Mouse (Mus musculus) embryonic facial prominence, embryonic 10.5 days (tissue): Measurements from ENCODE around the gene Cpeb1. TPM values are rescaled to one million over a fixed set of nuclear protein-coding genes. Genes with fewer than 3 reads are reported as not detected.

ENCODE experiments used
- DNase-seq: peaks from one replicate; pipeline ENCODE4 v3.0.0-alpha.2; 2017; ENCODE audit warnings: low spot score
- H3K27ac ChIP-seq: fragments of 300-500 bp; sonication (generic); replicated peaks from 2 replicates; pipeline ENCODE4 v1.5.1; 2016; ENCODE audit warnings: mild to moderate bottlenecking
- H3K27me3 ChIP-seq: fragments of 300-500 bp; sonication (generic); replicated peaks from 2 replicates; pipeline ENCODE4 v1.6.1; 2016; ENCODE audit warnings: low read depth, mild to moderate bottlenecking; ENCODE audit not compliant: poor library complexity, severe bottlenecking
- H3K36me3 ChIP-seq: fragments of 300-500 bp; sonication (generic); replicated peaks from 2 replicates; pipeline ENCODE4 v1.6.1; 2016; ENCODE audit warnings: mild to moderate bottlenecking, moderate library complexity
- H3K4me1 ChIP-seq: fragments of 300-500 bp; sonication (generic); 2 replicates; pipeline ENCODE4 v1.6.1; 2016
- H3K4me3 ChIP-seq: fragments of 300-500 bp; sonication (generic); 2 replicates; pipeline ENCODE4 v1.5.1; 2016; ENCODE audit warnings: mild to moderate bottlenecking, moderate library complexity
- H3K9me3 ChIP-seq: fragments of 300-500 bp; sonication (generic); 2 replicates; pipeline ENCODE4 v1.6.1; 2016; ENCODE audit warnings: mild to moderate bottlenecking
- WGBS: fragments of 180-500 bp; shearing (Covaris S2); methylation state at CpG from one replicate; pipeline ENCODE4 v1.1.7; 2016; 5-methylcytosine and 5-hydroxymethylcytosine counted together
- polyA plus RNA-seq: library from polyadenylated mRNA; unstranded; fragments of >200 nt; fragmentation: Nextera tagmentation; extraction: Ambion mirVana; gene quantifications from 2 replicates; pipeline ENCODE4 v1.2.1, GENCODE M21; 2016

The Cpeb1 gene
- polyA plus RNA-seq, 1 experiment from 2014 or later, result 1.2 TPM

- WGBS, result 92% methylated on average over 6 of the region's 6 CpGs
- peaks cover 14% of the 10 kb centered on the region for H3K4me1 ChIP-seq
- no peaks in the 10 kb centered on the region for H3K36me3 ChIP-seq
- no peaks in the 10 kb centered on the region for H3K27me3 ChIP-seq
- no peak for DNase-seq
- H3K9me3 ChIP-seq, result no peaks in the 10 kb centered on the region
- H3K4me3 ChIP-seq, result no peak overlapping the region
- no peak overlapping the region for H3K27ac ChIP-seq
These were observed 146.0 kb downstream of the Cpeb1 start for GRCm38 (mm10) chr7:81309247-81309646.

GRCm38 (mm10) chr7:81307735-81308134, 147.5 kb downstream of the Cpeb1 start:
- 81% methylated on average over 8 of the region's 8 CpGs for WGBS
- Histone ChIP-seq H3K9me3 (no peaks in the 10 kb centered on the region), H3K4me3 (no peak overlapping the region), H3K4me1 (peaks cover 5% of the 10 kb centered on the region; the same call in 1 of the 2 replicates), H3K27me3 (no peaks in the 10 kb centered on the region), H3K27ac (no peak overlapping the region), H3K36me3 (no peaks in the 10 kb centered on the region)
- DNase-seq, result no peak

- 90% methylated on average over 5 of the region's 5 CpGs for WGBS
- no peaks in the 10 kb centered on the region for H3K9me3 ChIP-seq
- no peak for DNase-seq
- peaks cover 7% of the 10 kb centered on the region for H3K4me1 ChIP-seq
- H3K4me3 ChIP-seq, result no peak overlapping the region
- H3K27ac ChIP-seq, result no peak overlapping the region
- H3K36me3 ChIP-seq, result no peaks in the 10 kb centered on the region
- no peaks in the 10 kb centered on the region for H3K27me3 ChIP-seq
These were observed 150.6 kb downstream of the Cpeb1 start for GRCm38 (mm10) chr7:81304675-81305074.

DNA sequence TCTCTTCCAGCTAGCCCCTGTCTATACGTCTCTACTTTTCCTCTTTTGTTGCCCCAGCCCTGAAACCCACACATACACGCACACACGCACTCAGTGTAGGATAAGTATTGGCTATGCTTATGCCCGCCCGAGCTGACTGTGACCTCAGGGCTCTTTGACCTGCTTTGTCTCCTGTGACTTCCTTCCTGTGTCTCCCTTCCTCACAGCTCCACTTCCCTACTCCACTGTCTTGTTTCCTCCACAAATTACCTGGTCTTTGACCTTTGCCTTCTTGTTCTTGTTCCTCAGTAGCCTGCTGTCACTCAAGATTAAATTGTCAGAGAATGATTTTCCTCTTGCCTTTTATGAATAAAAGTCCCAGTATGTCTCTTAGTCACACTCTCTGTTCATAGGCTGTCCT, 151.2 kb downstream of the Cpeb1 start:
- no peak for DNase-seq
- Histone ChIP-seq H3K27me3 (no peaks in the 10 kb centered on the region), H3K4me3 (no peak overlapping the region), H3K4me1 (peaks cover 7% of the 10 kb centered on the region), H3K27ac (no peak overlapping the region), H3K36me3 (no peaks in the 10 kb centered on the region), H3K9me3 (no peaks in the 10 kb centered on the region)
- 60% methylated on average over 5 of the region's 5 CpGs for WGBS

DNA sequence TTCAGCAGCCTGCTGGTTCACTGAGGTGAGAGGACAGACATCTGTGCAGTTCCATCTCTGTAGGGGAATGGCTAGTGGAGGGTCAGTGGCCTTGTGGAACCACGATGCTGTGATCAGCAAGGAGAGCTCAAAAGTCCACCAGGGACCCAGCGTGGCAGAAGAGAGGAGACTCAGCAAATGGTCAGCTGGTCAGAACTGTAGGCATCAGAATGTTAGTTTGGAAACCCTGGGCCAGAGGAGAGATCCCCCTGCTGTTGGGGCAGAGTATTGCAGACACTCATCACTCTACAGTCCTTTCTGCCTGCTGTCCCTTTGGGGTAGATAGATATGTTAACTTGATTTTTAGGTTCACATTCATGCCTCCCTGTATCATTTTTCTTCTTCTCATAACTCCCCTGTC, 151.6 kb downstream of the Cpeb1 start:
- H3K27me3 ChIP-seq, result no peaks in the 10 kb centered on the region
- H3K27ac ChIP-seq, result no peak overlapping the region
- H3K4me1 ChIP-seq, result peaks cover 7% of the 10 kb centered on the region
- H3K4me3 ChIP-seq, result no peak overlapping the region
- H3K36me3 ChIP-seq, result no peaks in the 10 kb centered on the region
- 81% methylated on average over 2 of the region's 2 CpGs for WGBS
- DNase-seq, result no peak
- no peaks in the 10 kb centered on the region for H3K9me3 ChIP-seq

- no peak overlapping the region for H3K4me3 ChIP-seq
- 65% methylated on average over 7 of the region's 7 CpGs for WGBS
- DNase-seq, result no peak
- H3K9me3 ChIP-seq, result no peaks in the 10 kb centered on the region
- H3K4me1 ChIP-seq, result peaks cover 6% of the 10 kb centered on the region; the same call in 1 of the 2 replicates
- H3K27ac ChIP-seq, result no peak overlapping the region
- no peaks in the 10 kb centered on the region for H3K27me3 ChIP-seq
- no peaks in the 10 kb centered on the region for H3K36me3 ChIP-seq
These were observed 153.9 kb downstream of the Cpeb1 start for GRCm38 (mm10) chr7:81301323-81301722.

GRCm38 (mm10) chr7:81298206-81298605, 157.1 kb downstream of the Cpeb1 start:
- 31% methylated on average over 6 of the region's 6 CpGs for WGBS
- peaks cover 6% of the 10 kb centered on the region; the same call in 1 of the 2 replicates for H3K4me1 ChIP-seq
- H3K27ac ChIP-seq, result no peak overlapping the region
- no peaks in the 10 kb centered on the region for H3K9me3 ChIP-seq
- H3K36me3 ChIP-seq, result no peaks in the 10 kb centered on the region
- H3K4me3 ChIP-seq, result no peak overlapping the region
- H3K27me3 ChIP-seq, result no peaks in the 10 kb centered on the region
- peak; percentile 26 for DNase-seq

Other genes starting within 250 kb of the Cpeb1 start
- gene Pde8a, start 241.9 kb downstream of the Cpeb1 start, polyA plus RNA-seq, result 2.2 and 2.4 TPM in 2 replicates
- 1,210 and 1,245 TPM in 2 replicates for gene Rps17, start 110.2 kb downstream of the Cpeb1 start, polyA plus RNA-seq
- 8.6 and 10.8 TPM in 2 replicates for gene Ap3b2, start 38.5 kb upstream of the Cpeb1 start, polyA plus RNA-seq
- gene BC048679, start 42.8 kb upstream of the Cpeb1 start, polyA plus RNA-seq, result 0.33 and 0.57 TPM in 2 replicates
- gene Fsd2, start 111.5 kb upstream of the Cpeb1 start, polyA plus RNA-seq, result 0.04 TPM in 1 of 2 replicates, not detected in the other
- 2.4 and 3.4 TPM in 2 replicates for gene Whamm, start 115.8 kb upstream of the Cpeb1 start, polyA plus RNA-seq